Mouse (Mus musculus) forebrain, embryonic 15.5 days (tissue): ENCODE results near the gene Rpgr. TPM values are rescaled to one million over a fixed set of nuclear protein-coding genes. Genes with fewer than 3 reads are reported as not detected.
A peak's percentile ranks its signal among the peaks of the same experiment; 100 is the strongest.

Experiments used
- ATAC-seq: fragments of 200-750 bp; cut with Nextera tagmentation; replicated peaks from 2 replicates; pipeline ENCODE4 v1.8.0; 2017; ENCODE audit warnings: mild to moderate bottlenecking, moderate TSS enrichment, moderate library complexity
- H3K27ac ChIP-seq: fragments of 300-500 bp; sonication (generic); replicated peaks from 2 replicates; pipeline ENCODE4 v1.5.1; 2015; ENCODE audit warnings: mild to moderate bottlenecking, inconsistent platforms
- H3K27me3 ChIP-seq: fragments of 300-500 bp; sonication (generic); 2 replicates; pipeline ENCODE4 v1.6.1; 2015; ENCODE audit warnings: inconsistent platforms
- H3K36me3 ChIP-seq: fragments of 300-500 bp; sonication (generic); 2 replicates; pipeline ENCODE4 v1.6.1; 2015; ENCODE audit warnings: mild to moderate bottlenecking, inconsistent platforms
- H3K4me1 ChIP-seq: fragments of 300-500 bp; sonication (generic); 2 replicates; pipeline ENCODE4 v1.6.1; 2015; ENCODE audit warnings: inconsistent platforms
- H3K4me2 ChIP-seq: fragments of 300-500 bp; sonication (generic); replicated peaks from 2 replicates; pipeline ENCODE4 v1.6.1; 2015; ENCODE audit warnings: mild to moderate bottlenecking, inconsistent platforms
- H3K4me3 ChIP-seq: fragments of 300-500 bp; sonication (generic); 2 replicates; pipeline ENCODE4 v1.5.1; 2015; ENCODE audit warnings: mild to moderate bottlenecking, inconsistent platforms
- H3K9ac ChIP-seq: fragments of 300-500 bp; sonication (generic); replicated peaks from 2 replicates; pipeline ENCODE4 v1.6.1; 2015; ENCODE audit warnings: mild to moderate bottlenecking, inconsistent platforms
- H3K9me3 ChIP-seq: fragments of 300-500 bp; sonication (generic); 2 replicates; pipeline ENCODE4 v1.6.1; 2016; ENCODE audit warnings: inconsistent platforms
- WGBS: fragments of 180-500 bp; shearing (Covaris S2); methylation state at CpG from one replicate; pipeline ENCODE4 v1.1.7; 2015; ENCODE audit warnings: mixed read lengths; 5-methylcytosine and 5-hydroxymethylcytosine counted together
- polyA plus RNA-seq: library from polyadenylated mRNA; unstranded; fragments of >200 nt; fragmentation: Nextera tagmentation; extraction: Ambion mirVana; gene quantifications from 2 replicates; pipeline ENCODE4 v1.2.1, GENCODE M21; 2015

Gene Rpgr
- polyA plus RNA-seq, 1 experiment from 2014 or later = 44.4 TPM

DNA sequence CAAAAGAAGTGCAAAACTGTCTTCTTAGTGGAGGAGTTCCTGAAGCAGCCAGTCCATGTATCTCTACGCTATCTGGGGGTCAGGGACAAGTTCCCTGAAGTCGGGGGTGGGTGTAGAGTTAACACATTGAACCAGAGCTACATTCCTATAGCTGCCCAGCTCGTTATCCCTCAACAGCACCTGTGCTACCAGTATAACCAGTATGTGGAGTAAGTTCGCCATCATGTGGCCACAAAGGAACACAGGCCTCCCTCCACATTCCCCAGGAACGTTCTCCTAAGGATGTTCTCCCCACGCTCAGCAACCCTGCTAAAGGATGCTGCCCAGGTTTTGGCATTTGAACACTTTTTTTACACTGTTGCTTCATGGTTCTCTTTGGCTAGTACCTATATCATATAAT lies 146.0 kb downstream of the Rpgr start:
- H3K27me3 ChIP-seq = no peaks in the 10 kb centered on the region
- no peak overlapping the region for H3K27ac ChIP-seq
- H3K9ac ChIP-seq = no peak overlapping the region
- no peaks in the 10 kb centered on the region for H3K4me1 ChIP-seq
- no peak overlapping the region for H3K4me2 ChIP-seq
- no peaks in the 10 kb centered on the region for H3K9me3 ChIP-seq
- WGBS = 19% methylated on average over 6 of the region's 6 CpGs
- H3K4me3 ChIP-seq = no peak overlapping the region
- peak; percentile 90 for ATAC-seq
- H3K36me3 ChIP-seq = no peaks in the 10 kb centered on the region

DNA sequence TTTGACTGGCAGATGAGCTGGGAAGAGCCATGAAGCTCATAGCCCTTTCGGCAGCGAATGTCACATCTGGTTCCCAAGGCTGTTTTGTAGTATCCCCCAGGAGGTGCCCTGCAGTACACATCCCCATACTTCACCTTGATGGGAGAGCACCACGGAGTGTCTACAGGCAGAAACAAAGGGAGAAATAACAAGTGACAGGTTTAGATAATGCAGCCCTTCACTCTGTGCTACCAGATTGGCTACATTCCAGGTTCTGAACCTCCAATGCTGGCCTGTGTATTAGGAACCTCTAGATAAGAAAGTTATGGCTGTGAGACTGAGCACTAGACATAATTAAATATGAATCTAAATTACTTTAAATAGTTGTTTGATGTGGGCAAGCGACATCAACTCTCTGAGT lies 147.3 kb downstream of the Rpgr start:
- no peaks in the 10 kb centered on the region for H3K4me1 ChIP-seq
- H3K9me3 ChIP-seq = no peaks in the 10 kb centered on the region
- 70% methylated on average over 4 of the region's 4 CpGs for WGBS
- ATAC-seq = no peak
- H3K27ac ChIP-seq = no peak overlapping the region
- H3K4me3 ChIP-seq = no peak overlapping the region
- H3K9ac ChIP-seq = no peak overlapping the region
- no peak overlapping the region for H3K4me2 ChIP-seq
- no peaks in the 10 kb centered on the region for H3K27me3 ChIP-seq
- no peaks in the 10 kb centered on the region for H3K36me3 ChIP-seq

DNA sequence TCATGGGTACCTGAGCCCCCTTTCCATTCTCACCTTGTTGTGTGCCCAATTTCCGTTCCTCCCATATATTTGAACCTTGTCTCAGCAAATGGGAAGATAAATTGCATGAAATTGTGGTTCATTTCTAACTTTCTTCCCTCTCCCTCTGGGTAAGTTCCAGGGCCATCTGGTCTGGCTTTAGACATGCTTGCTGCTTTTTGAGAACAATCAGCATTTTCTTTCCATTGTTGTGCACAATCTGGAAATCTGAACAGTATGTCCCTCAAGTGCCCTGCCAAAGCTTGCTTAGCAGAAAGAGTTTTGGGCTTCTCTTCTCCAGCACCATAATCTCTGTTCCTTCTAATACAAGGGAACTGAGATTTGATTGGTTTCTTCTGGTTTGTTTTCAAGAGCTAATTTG lies 152.9 kb downstream of the Rpgr start:
- Histone ChIP-seq H3K36me3 (no peaks in the 10 kb centered on the region), H3K4me3 (no peak overlapping the region), H3K9me3 (no peaks in the 10 kb centered on the region), H3K27ac (no peak overlapping the region), H3K4me1 (no peaks in the 10 kb centered on the region), H3K27me3 (no peaks in the 10 kb centered on the region), H3K4me2 (no peak overlapping the region), H3K9ac (no peak overlapping the region)
- ATAC-seq = no peak
- 83% methylated on average over 1 of the region's 1 CpGs for WGBS

DNA sequence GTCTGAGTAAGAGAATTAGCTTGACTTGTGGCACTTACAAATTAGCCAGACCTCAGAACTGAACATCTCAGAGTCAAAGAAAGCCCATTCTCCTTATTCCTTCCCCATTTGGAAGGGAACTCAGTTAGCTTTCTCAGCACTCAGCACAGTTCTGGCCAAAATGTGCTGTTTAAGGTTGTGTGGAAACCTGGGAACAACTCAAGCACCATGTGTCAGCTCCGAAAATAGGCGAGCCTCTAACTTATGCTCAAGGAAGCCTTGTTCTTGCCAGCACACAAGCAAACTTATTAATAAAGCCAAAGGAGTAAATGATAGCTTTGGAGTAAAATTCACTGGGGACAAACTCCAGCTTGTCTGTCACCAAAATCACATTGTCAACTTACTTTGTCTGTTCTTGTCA lies 153.4 kb downstream of the Rpgr start:
- H3K27ac ChIP-seq = no peak overlapping the region
- H3K36me3 ChIP-seq = no peaks in the 10 kb centered on the region
- no peak overlapping the region for H3K9ac ChIP-seq
- H3K4me3 ChIP-seq = no peak overlapping the region
- WGBS = 71% methylated on average over 2 of the region's 2 CpGs
- H3K4me1 ChIP-seq = no peaks in the 10 kb centered on the region
- no peak overlapping the region for H3K4me2 ChIP-seq
- no peaks in the 10 kb centered on the region for H3K9me3 ChIP-seq
- no peaks in the 10 kb centered on the region for H3K27me3 ChIP-seq
- ATAC-seq = no peak

DNA sequence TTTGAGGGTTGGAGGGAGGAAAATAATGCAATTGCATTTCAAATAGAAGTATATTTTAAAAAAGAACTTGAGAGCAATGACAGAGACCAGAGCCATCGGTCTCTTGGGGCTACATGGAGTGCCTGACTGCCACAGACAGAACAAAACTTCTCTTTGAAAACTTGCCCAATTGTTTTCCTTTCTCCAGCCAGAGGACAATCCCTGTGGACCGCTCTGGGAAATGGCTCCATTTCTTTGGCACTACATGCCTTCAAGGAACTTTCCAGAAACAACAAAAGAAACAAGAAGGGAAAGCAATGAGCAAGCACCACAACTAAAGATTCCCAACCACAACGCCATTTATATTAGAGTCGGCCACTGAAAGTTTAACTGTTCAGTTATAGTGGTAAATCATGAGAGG lies 154.5 kb downstream of the Rpgr start:
- Histone ChIP-seq H3K27ac (no peak overlapping the region), H3K4me2 (no peak overlapping the region), H3K27me3 (no peaks in the 10 kb centered on the region), H3K4me3 (no peak overlapping the region), H3K36me3 (no peaks in the 10 kb centered on the region), H3K9ac (no peak overlapping the region), H3K4me1 (no peaks in the 10 kb centered on the region), H3K9me3 (no peaks in the 10 kb centered on the region)
- ATAC-seq = no peak
- WGBS = 52% methylated on average over 4 of the region's 4 CpGs

DNA sequence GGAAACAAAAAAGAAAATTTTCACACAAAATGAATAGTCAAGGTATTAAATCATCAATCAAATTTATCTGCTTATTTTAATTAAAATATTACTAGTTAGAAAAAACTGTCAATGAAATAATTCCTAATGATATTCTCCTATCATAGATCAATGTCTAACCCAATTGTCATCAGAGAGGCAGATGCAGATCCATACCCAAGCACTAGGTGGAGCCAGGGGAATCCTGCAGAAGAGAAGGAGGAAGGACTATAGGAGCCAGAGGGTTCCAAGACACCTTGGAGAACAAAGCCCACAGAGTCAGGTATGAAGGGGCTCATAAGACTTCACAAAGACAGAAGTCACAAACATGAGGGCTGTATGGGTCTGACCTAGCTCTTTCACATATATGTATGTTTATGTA lies 182.1 kb downstream of the Rpgr start:
- H3K4me3 ChIP-seq = no peak overlapping the region
- H3K27me3 ChIP-seq = no peaks in the 10 kb centered on the region
- no peak overlapping the region for H3K27ac ChIP-seq
- H3K4me1 ChIP-seq = no peaks in the 10 kb centered on the region
- no peak overlapping the region for H3K4me2 ChIP-seq
- no peak for ATAC-seq
- H3K36me3 ChIP-seq = no peaks in the 10 kb centered on the region
- no peaks in the 10 kb centered on the region for H3K9me3 ChIP-seq
- no peak overlapping the region for H3K9ac ChIP-seq

Other genes starting within 250 kb of the Rpgr start
- gene Srpx, start 99.2 kb downstream of the Rpgr start, polyA plus RNA-seq = 3.2 and 3.3 TPM in 2 replicates
- 0.08 TPM in 1 of 2 replicates, not detected in the other for gene Otc, start 35.4 kb upstream of the Rpgr start, polyA plus RNA-seq